8 mouse cellular contexts compared by ENCODE assay signal in the genomic region with DNA sequence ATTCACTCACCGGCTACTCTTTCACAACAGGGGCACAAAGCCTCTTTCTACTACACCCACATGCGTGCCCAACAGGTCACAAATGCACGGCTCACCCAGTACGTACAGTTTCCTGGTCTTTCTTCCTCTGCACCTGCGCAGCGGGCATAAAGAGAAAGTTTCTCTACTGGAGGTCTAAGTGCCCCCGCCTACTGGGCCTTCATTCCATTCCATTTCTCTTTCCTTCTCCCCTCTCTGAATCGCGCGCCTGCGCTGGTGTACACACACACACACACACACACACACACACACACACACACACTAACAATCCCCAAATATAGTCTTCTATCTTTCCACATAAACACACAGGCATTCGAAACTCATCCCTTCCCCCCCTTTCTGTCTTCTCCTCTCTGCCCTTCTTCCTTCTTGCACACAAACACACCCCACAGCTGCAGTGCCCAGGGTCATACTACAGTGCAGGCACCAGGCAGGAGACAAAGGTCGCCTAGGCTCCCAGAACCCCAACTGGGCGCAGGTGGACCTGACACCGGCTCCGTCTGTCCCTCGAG. TPM values are rescaled to one million over a fixed set of nuclear protein-coding genes. Genes with fewer than 3 reads are reported as not detected.
DNase-seq lines count a peak whose midpoint lies in the region; ATAC-seq and TF ChIP-seq lines count a peak whose summit lies in the region.

No protein-coding gene starts in this region.

- POLR2A ChIA-PET in Patski (lab: Charles Lee): interaction anchor here (0.7 to 2.5 kb wide), 3 partner anchors 15 to 84 kb away, joined by 3 to 5 read pairs (median 3); no protein-coding TSS in a partner anchor

- in situ Hi-C loops in Patski (cut with MboI; ENCODE audit: low pct_unique_long_range_greater_than_20kb): no loop called here

- no peak for TF ChIP-seq CTCF in Patski (IDR thresholded peaks at IDR 0.05)

- intact Hi-C loops in heart, postnatal 36 days (cut with DNase I): no loop called here

- H3K27me3 ChIP-seq in heart, embryonic 12.5 days (replicated peaks): no peaks in the 10 kb centered on the region
- H3K27me3 ChIP-seq in Patski: no peaks in the 10 kb centered on the region
- H3K27me3 ChIP-seq in heart, embryonic 16.5 days (ENCODE audit: control insufficient read depth, insufficient read depth, low read length): no peaks in the 10 kb centered on the region
- no peaks in the 10 kb centered on the region for H3K27me3 ChIP-seq in limb, embryonic 15.5 days
- peaks cover 3% of the 10 kb centered on the region; the same call in 1 of the 2 replicates for H3K27me3 ChIP-seq in midbrain, embryonic 13.5 days

- H3K4me1 ChIP-seq in heart, embryonic 12.5 days (replicated peaks): peaks cover 40% of the 10 kb centered on the region
- H3K4me1 ChIP-seq in heart, embryonic 16.5 days (ENCODE audit: control insufficient read depth, insufficient read depth, low read length): peaks cover 20% of the 10 kb centered on the region
- H3K4me1 ChIP-seq in limb, embryonic 15.5 days: peaks cover 46% of the 10 kb centered on the region
- H3K4me1 ChIP-seq in midbrain, embryonic 13.5 days (replicated peaks): peaks cover 53% of the 10 kb centered on the region

- H3K36me3 ChIP-seq in heart, embryonic 12.5 days: no peaks in the 10 kb centered on the region
- H3K36me3 ChIP-seq in heart, embryonic 16.5 days (ENCODE audit: control insufficient read depth, insufficient read depth): no peaks in the 10 kb centered on the region
- no peaks in the 10 kb centered on the region for H3K36me3 ChIP-seq in limb, embryonic 15.5 days
- H3K36me3 ChIP-seq in midbrain, embryonic 13.5 days: no peaks in the 10 kb centered on the region

- CTCF ChIA-PET in Patski (lab: Charles Lee): interaction anchor here (1.4 to 2.2 kb wide), 3 partner anchors 30 to 92 kb away, joined by 3 to 19 read pairs (median 4); no protein-coding TSS in a partner anchor

- peak overlapping the region; percentile 91 for H3K4me2 ChIP-seq in heart, embryonic 12.5 days
- H3K4me2 ChIP-seq in heart, embryonic 16.5 days (ENCODE audit: low read depth, low read length): peak overlapping the region; percentile 93
- peak overlapping the region; percentile 91 for H3K4me2 ChIP-seq in limb, embryonic 15.5 days
- H3K4me2 ChIP-seq in midbrain, embryonic 13.5 days (replicated peaks): peak overlapping the region; percentile 79

- WGBS in heart, embryonic 12.5 days: 19% methylated on average over 17 of the region's 17 CpGs
- WGBS in heart, embryonic 16.5 days: 15% methylated on average over 13 of the region's 17 CpGs
- WGBS in limb, embryonic 15.5 days: 9% methylated on average over 17 of the region's 17 CpGs
- 15% methylated on average over 17 of the region's 17 CpGs for WGBS in midbrain, embryonic 13.5 days

- peak; percentile 66 for ATAC-seq in heart, embryonic 12.5 days (ENCODE audit: insufficient number of reproducible peaks, low FRiP score)
- ATAC-seq in Patski: peak; percentile 30
- peak; percentile 66 for ATAC-seq in heart, embryonic 16.5 days (replicated peaks; ENCODE audit: extremely low read depth, insufficient read depth, low FRiP score)
- peak; percentile 41 for ATAC-seq in limb, embryonic 15.5 days (ENCODE audit: insufficient number of reproducible peaks, low FRiP score, low TSS enrichment, low read depth)
- ATAC-seq in midbrain, embryonic 13.5 days: peak; percentile 78

- no peaks in the 10 kb centered on the region for H3K9me3 ChIP-seq in heart, embryonic 12.5 days (replicated peaks)
- H3K9me3 ChIP-seq in heart, embryonic 16.5 days (replicated peaks; ENCODE audit: control insufficient read depth, low read length): 0 out of 2 replicates have a peak, but pooled peaks cover 3% of the 10 kb centered on the region
- H3K9me3 ChIP-seq in limb, embryonic 15.5 days: no peaks in the 10 kb centered on the region
- no peaks in the 10 kb centered on the region for H3K9me3 ChIP-seq in midbrain, embryonic 13.5 days

- no peak for DNase-seq in heart, postnatal 36 days
- DNase-seq in Patski (ENCODE audit: low read depth, low spot score): no peak
- peak; percentile 82 for DNase-seq in thymus, postnatal 14 days
- no peak for DNase-seq in left cerebral cortex, adult 8-10 months (ENCODE audit: low spot score in 2 of 2)

- H3K9ac ChIP-seq in heart, embryonic 12.5 days: peak overlapping the region; percentile 88
- peak overlapping the region; percentile 90 for H3K9ac ChIP-seq in heart, embryonic 16.5 days (ENCODE audit: low read length)
- H3K9ac ChIP-seq in limb, embryonic 15.5 days: peak overlapping the region; percentile 31; the same call in 1 of the 2 replicates
- peak overlapping the region; percentile 70 for H3K9ac ChIP-seq in midbrain, embryonic 13.5 days (replicated peaks)

- H3K27ac ChIP-seq in heart, embryonic 12.5 days (ENCODE audit: poor library complexity, severe bottlenecking): no peak overlapping the region
- H3K27ac ChIP-seq in heart, embryonic 16.5 days (ENCODE audit: low read length): peak overlapping the region; percentile 32; the same call in 1 of the 2 replicates
- H3K27ac ChIP-seq in limb, embryonic 15.5 days: peak overlapping the region; percentile 71
- peak overlapping the region; percentile 26; the same call in 1 of the 2 replicates for H3K27ac ChIP-seq in midbrain, embryonic 13.5 days

- H3K4me3 ChIP-seq in heart, embryonic 12.5 days: peak overlapping the region; percentile 87
- H3K4me3 ChIP-seq in heart, embryonic 16.5 days (ENCODE audit: low read length): peak overlapping the region; percentile 87
- peak overlapping the region; percentile 75 for H3K4me3 ChIP-seq in limb, embryonic 15.5 days
- peak overlapping the region; percentile 76 for H3K4me3 ChIP-seq in midbrain, embryonic 13.5 days (replicated peaks)

RNA-seq across cellular contexts. Expression of a gene that starts 0.5 kb away (rescaled TPM):
- 122 and 144 TPM in 2 replicates for polyA plus RNA-seq in heart, embryonic 12.5 days (2016; fragmentation: Nextera tagmentation; extraction: Ambion mirVana)
- total RNA-seq in heart, postnatal 36 days (2021): 100 to 1,000 TPM; 113 to 115 TPM
- polyA plus RNA-seq in Patski (2021): 147 TPM
- 57.2 and 69.2 TPM in 2 replicates for polyA plus RNA-seq in heart, embryonic 16.5 days (2015; fragmentation: Nextera tagmentation; extraction: Ambion mirVana)
- 39.0 and 52.5 TPM in 2 replicates for polyA plus RNA-seq in limb, embryonic 15.5 days (2015; fragmentation: Nextera tagmentation; extraction: Ambion mirVana)
- 12.7 and 19.4 TPM in 2 replicates for polyA plus RNA-seq in midbrain, embryonic 13.5 days (2015; fragmentation: Nextera tagmentation; extraction: Ambion mirVana)
- total RNA-seq in left cerebral cortex, adult 8-10 months (2022): 10 to 100 TPM; 81.0 to 85.8 (median 83.3) TPM

Comparison
In these comparisons a context has a peak if more than half of its experiments do, and no peak if none do; other contexts are left out.
1. H3K9ac ChIP-seq: peak in every context shown above with its lines; median percentile 90 in heart, embryonic 16.5 days; 88 in heart, embryonic 12.5 days; 70 in midbrain, embryonic 13.5 days; 31 in limb, embryonic 15.5 days.